Mouse (Mus musculus): ENCODE measurements around the gene Runx2. TPM values are rescaled to one million over a fixed set of nuclear protein-coding genes. Genes with fewer than 3 reads are reported as not detected.

The Runx2 gene
- polyA plus RNA-seq, 1 experiment from 2014 or later, result 0.74 TPM

- peaks cover 66% of the 10 kb centered on the region for H3K27me3 ChIP-seq (replicated peaks)
- H3K27ac ChIP-seq, result no peak overlapping the region
- peak overlapping the region; percentile 74 for H3K4me2 ChIP-seq
- no peak for ATAC-seq
- H3K9ac ChIP-seq, result no peak overlapping the region; the same call in 1 of the 2 replicates
- peak overlapping the region; percentile 58 for H3K4me3 ChIP-seq
- H3K4me1 ChIP-seq, result peaks cover 34% of the 10 kb centered on the region
- WGBS (ENCODE audit: insufficient replicate concordance), result 9% methylated on average over 23 of the region's 23 CpGs
- no peaks in the 10 kb centered on the region for H3K36me3 ChIP-seq
- no peaks in the 10 kb centered on the region for H3K9me3 ChIP-seq (replicated peaks)
Observed at GRCm38 (mm10) chr17:44733544-44734310, 80.9 kb downstream of the Runx2 start.

DNA sequence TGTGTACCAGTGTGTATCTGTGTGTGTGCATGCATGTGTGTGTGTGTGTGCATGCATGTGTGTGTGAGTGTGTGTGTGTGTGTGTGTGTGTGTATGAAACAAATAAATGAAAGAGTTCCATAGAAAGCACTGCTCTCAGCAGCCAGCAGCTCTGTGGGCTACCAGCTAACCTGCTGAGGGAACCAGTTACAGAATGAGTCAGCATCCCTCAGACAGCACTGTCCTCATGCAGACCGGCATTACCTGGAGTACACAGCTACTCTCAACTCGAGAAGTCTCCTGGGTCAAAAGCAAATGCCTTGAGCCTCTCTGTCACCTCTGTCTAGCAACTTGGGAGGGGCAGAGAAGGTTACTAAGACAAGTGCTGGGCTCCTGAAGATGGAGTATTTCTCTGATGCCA lies 86.1 kb downstream of the Runx2 start:
- Histone ChIP-seq H3K9me3 (replicated peaks) (no peaks in the 10 kb centered on the region), H3K27ac (no peak overlapping the region), H3K4me2 (no peak overlapping the region), H3K36me3 (no peaks in the 10 kb centered on the region), H3K4me3 (no peak overlapping the region), H3K27me3 (replicated peaks) (peaks cover 28% of the 10 kb centered on the region), H3K4me1 (no peaks in the 10 kb centered on the region), H3K9ac (no peak overlapping the region)
- WGBS (ENCODE audit: insufficient replicate concordance), result 32% methylated on average over 2 of the region's 2 CpGs
- ATAC-seq, result no peak

GRCm38 (mm10) chr17:44727675-44728074 lies 86.9 kb downstream of the Runx2 start:
- no peak overlapping the region for H3K27ac ChIP-seq
- H3K4me2 ChIP-seq, result no peak overlapping the region
- H3K27me3 ChIP-seq (replicated peaks), result peaks cover 22% of the 10 kb centered on the region; the same call in 1 of the 2 replicates
- no peak overlapping the region for H3K4me3 ChIP-seq
- no peak overlapping the region for H3K9ac ChIP-seq
- no peaks in the 10 kb centered on the region for H3K36me3 ChIP-seq
- ATAC-seq, result no peak
- no peaks in the 10 kb centered on the region for H3K9me3 ChIP-seq (replicated peaks)
- no peaks in the 10 kb centered on the region for H3K4me1 ChIP-seq

- Histone ChIP-seq H3K4me3 (no peak overlapping the region), H3K27me3 (replicated peaks) (peaks cover 15% of the 10 kb centered on the region; the same call in 1 of the 2 replicates), H3K27ac (no peak overlapping the region), H3K9me3 (replicated peaks) (no peaks in the 10 kb centered on the region), H3K9ac (no peak overlapping the region), H3K36me3 (no peaks in the 10 kb centered on the region), H3K4me1 (no peaks in the 10 kb centered on the region), H3K4me2 (no peak overlapping the region)
- ATAC-seq, result no peak
- 72% methylated on average over 16 of the region's 16 CpGs for WGBS (ENCODE audit: insufficient replicate concordance)
Observed at GRCm38 (mm10) chr17:44724805-44725480, 89.7 kb downstream of the Runx2 start.

DNA sequence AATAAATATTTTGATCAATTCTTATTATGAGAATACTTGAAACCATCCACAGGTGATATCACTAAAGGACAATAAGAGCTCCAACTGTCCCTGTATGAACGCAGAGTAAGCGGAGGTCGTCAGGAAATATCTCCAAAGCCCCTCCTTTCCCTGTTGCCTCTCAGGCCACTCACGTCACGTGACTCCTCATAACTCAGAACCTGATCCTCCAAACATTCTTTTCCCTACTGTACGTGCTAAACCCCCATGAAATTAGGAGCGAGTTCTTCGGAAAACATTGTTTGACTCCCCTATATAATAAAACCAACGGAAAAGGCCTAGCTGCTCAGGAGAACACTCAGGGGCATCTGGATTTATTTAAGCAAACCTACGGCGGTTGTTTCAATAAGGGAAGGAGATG lies 90.3 kb downstream of the Runx2 start:
- Histone ChIP-seq H3K27me3 (replicated peaks) (peaks cover 15% of the 10 kb centered on the region; the same call in 1 of the 2 replicates), H3K27ac (no peak overlapping the region), H3K4me2 (no peak overlapping the region), H3K9me3 (replicated peaks) (no peaks in the 10 kb centered on the region), H3K9ac (no peak overlapping the region), H3K4me3 (no peak overlapping the region), H3K36me3 (no peaks in the 10 kb centered on the region), H3K4me1 (no peaks in the 10 kb centered on the region)
- WGBS (ENCODE audit: insufficient replicate concordance), result 75% methylated on average over 11 of the region's 11 CpGs
- ATAC-seq, result no peak

GRCm38 (mm10) chr17:44722103-44722792 lies 92.3 kb downstream of the Runx2 start:
- WGBS (ENCODE audit: insufficient replicate concordance), result 31% methylated on average over 8 of the region's 8 CpGs
- no peaks in the 10 kb centered on the region for H3K36me3 ChIP-seq
- peaks cover 5% of the 10 kb centered on the region; the same call in 1 of the 2 replicates for H3K27me3 ChIP-seq (replicated peaks)
- no peak overlapping the region for H3K9ac ChIP-seq
- no peak overlapping the region for H3K27ac ChIP-seq
- ATAC-seq, result no peak
- no peaks in the 10 kb centered on the region for H3K4me1 ChIP-seq
- no peak overlapping the region for H3K4me3 ChIP-seq
- H3K4me2 ChIP-seq, result no peak overlapping the region
- no peaks in the 10 kb centered on the region for H3K9me3 ChIP-seq (replicated peaks)

DNA sequence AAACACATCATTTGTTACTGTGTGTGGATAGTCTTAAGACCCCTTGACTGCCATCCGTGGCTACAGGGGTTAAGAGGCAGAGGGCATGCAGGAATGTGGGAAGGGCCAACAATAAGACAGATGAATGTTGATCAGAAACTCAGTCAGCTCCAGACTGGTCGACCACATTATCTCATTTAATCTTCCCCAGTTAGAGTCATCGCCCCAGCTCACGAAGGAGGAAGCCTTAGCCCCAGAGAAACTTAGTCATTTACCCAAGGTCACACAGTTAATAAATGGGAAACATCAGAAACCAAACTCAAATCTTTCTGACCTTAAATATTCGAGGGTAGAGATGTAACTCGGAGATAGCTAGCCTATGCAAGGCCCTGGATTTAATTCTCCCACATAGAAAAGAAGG lies 96.0 kb downstream of the Runx2 start:
- no peak overlapping the region for H3K9ac ChIP-seq
- H3K4me1 ChIP-seq, result no peaks in the 10 kb centered on the region
- no peaks in the 10 kb centered on the region for H3K36me3 ChIP-seq
- H3K4me3 ChIP-seq, result no peak overlapping the region
- no peak for ATAC-seq
- H3K27ac ChIP-seq, result no peak overlapping the region
- H3K9me3 ChIP-seq (replicated peaks), result no peaks in the 10 kb centered on the region
- H3K4me2 ChIP-seq, result no peak overlapping the region
- H3K27me3 ChIP-seq (replicated peaks), result no peaks in the 10 kb centered on the region
- WGBS (ENCODE audit: insufficient replicate concordance), result 19% methylated on average over 6 of the region's 6 CpGs

DNA sequence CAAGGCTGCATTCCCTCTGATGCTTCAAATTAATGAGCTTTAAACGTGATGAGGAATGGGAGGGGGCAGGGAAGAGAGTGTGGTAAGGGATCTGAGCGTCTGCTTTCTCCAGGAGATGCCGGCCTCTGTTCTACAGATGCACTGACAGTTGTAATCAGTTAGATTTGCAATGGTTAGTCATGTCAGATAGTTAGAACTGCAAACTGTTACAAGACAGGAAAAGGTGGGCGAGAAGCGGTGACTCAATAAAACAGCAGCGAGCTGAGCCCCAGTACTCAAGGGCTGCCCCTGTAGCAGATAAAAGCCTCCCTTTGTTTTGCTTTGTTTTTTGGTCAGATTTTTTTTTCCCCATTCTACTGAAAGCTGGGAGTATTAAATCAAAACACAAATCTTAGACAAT lies 96.6 kb downstream of the Runx2 start:
- Histone ChIP-seq H3K4me1 (no peaks in the 10 kb centered on the region), H3K4me2 (no peak overlapping the region), H3K4me3 (no peak overlapping the region), H3K27ac (no peak overlapping the region), H3K36me3 (no peaks in the 10 kb centered on the region), H3K9ac (no peak overlapping the region), H3K9me3 (replicated peaks) (no peaks in the 10 kb centered on the region), H3K27me3 (replicated peaks) (no peaks in the 10 kb centered on the region)
- ATAC-seq, result no peak
- 10% methylated on average over 6 of the region's 6 CpGs for WGBS (ENCODE audit: insufficient replicate concordance)

DNA sequence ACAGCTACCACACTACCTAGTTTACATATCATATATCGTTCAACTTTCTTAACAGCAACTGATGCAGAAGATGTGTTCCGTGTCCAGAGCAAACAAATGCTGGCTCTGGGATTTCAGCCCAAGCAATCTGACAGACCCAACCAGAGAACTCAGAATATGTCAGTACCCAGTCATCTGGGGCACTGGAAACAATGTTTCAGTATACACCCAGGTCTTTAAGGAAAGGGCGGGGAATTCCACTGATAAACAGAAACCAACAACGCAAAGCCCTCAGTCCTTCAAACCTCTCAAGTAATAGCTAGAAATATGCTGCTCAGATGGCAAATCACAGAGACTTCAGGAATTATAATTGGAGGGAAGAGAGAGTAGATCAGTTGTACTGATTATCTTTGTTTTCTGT lies 100.5 kb downstream of the Runx2 start:
- no peak for ATAC-seq
- 73% methylated on average over 4 of the region's 4 CpGs for WGBS (ENCODE audit: insufficient replicate concordance)

GRCm38 (mm10) chr17:44713404-44713803 lies 101.2 kb downstream of the Runx2 start:
- 73% methylated on average over 8 of the region's 8 CpGs for WGBS (ENCODE audit: insufficient replicate concordance)
- Histone ChIP-seq H3K27ac (no peak overlapping the region), H3K9ac (no peak overlapping the region), H3K9me3 (replicated peaks) (no peaks in the 10 kb centered on the region), H3K4me3 (no peak overlapping the region), H3K4me2 (no peak overlapping the region), H3K4me1 (no peaks in the 10 kb centered on the region; the same call in 1 of the 2 replicates), H3K36me3 (no peaks in the 10 kb centered on the region), H3K27me3 (replicated peaks) (no peaks in the 10 kb centered on the region)
- no peak for ATAC-seq

More for the DNA sequence above, 100.5 kb downstream of the Runx2 start:
- H3K36me3 ChIP-seq, result no peaks in the 10 kb centered on the region
- no peaks in the 10 kb centered on the region for H3K27me3 ChIP-seq (replicated peaks)
- no peak overlapping the region for H3K9ac ChIP-seq
- no peak overlapping the region for H3K27ac ChIP-seq
- no peak overlapping the region for H3K4me2 ChIP-seq
- no peak overlapping the region for H3K4me3 ChIP-seq
- no peaks in the 10 kb centered on the region for H3K9me3 ChIP-seq (replicated peaks)
- no peaks in the 10 kb centered on the region; the same call in 1 of the 2 replicates for H3K4me1 ChIP-seq

GRCm38 (mm10) chr17:44709516-44710252 lies 104.9 kb downstream of the Runx2 start:
- 54% methylated on average over 11 of the region's 11 CpGs for WGBS (ENCODE audit: insufficient replicate concordance)
- peak; percentile 52 for ATAC-seq
- Histone ChIP-seq H3K4me2 (no peak overlapping the region), H3K9ac (no peak overlapping the region), H3K4me3 (no peak overlapping the region), H3K9me3 (replicated peaks) (no peaks in the 10 kb centered on the region), H3K27ac (no peak overlapping the region), H3K4me1 (no peaks in the 10 kb centered on the region; the same call in 1 of the 2 replicates), H3K36me3 (no peaks in the 10 kb centered on the region), H3K27me3 (replicated peaks) (no peaks in the 10 kb centered on the region)
